Mouse (Mus musculus): Measurements from ENCODE around the gene Slc22a20.

The Slc22a20 gene

DNA sequence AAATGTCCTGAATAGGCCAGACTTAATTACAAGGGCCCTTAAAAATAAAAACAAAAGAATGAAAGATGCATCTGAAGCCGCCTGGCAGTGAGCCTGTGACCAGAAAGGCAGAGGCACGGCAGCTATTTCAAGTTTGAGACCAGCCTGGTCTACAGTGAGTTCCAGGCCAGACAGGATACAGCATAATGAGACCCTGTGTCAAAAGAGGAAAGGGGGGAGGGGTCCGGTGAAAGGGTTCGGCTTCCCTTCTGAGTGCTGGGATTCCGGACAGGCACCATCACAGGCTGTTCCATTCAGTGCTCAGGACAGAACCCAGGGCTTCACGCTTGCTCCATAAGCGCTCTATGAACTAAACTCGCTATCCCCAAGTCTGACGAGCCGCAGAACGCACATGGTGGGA, 58.9 kb downstream of the Slc22a20 start:
- DNase-seq (ENCODE audit: low read depth in 2 of 2, low spot score in 2 of 2): no peak

DNA sequence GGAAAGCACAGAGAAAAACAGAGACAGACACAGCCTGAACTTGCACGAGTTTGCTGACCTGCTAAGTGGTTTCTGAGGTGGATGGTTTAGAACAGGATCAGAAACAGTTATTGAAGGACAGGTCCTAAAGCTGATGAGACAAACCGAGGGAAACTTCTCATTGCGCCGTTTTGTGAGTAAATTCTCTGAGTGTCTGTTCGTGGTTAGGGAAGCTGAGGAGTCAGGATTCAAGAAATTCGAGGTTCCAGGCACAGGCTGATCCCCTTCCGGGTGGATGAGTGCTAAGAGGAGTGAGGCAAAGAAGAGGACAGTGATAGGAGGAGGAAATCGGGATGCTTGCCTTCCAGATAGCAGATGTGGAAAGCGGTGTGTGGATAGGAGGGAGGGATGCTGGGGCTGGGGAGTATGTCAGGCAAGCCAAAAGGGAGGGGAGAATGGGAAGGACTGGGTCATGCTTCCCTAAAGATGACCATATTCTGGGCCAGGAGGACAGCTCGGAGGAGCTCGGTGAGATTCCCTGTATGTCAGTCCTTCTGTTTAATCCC, 60.6 kb downstream of the Slc22a20 start:
- no peak for DNase-seq (ENCODE audit: low read depth in 2 of 2, low spot score in 2 of 2)

DNA sequence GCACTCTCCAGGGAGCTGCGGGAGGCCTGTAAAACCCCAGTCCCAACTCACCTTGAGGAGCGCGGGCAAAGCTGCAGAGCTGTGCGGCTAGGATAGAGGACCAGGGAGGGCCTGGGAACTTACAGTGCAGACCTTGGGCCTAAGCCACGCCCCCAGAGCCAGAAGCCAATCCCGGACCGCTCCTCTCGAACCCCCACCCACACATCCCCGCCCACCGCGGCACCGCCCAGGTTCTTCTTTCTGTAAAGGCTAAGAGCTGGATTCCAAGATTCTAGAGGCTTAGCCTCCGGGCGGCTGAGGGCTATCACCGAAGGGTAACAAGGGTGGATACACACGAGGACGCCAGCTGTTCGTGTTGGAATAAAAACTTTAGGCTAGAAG, 61.2 kb downstream of the Slc22a20 start, which contains the start of gene Cdc42ep2:
Gene Cdc42ep2, minus strand, starts transcription at position 104 of the 381 bp plus-strand sequence.
- DNase-seq (ENCODE audit: low read depth in 2 of 2, low spot score in 2 of 2): peak; percentile 73 to 87

DNA sequence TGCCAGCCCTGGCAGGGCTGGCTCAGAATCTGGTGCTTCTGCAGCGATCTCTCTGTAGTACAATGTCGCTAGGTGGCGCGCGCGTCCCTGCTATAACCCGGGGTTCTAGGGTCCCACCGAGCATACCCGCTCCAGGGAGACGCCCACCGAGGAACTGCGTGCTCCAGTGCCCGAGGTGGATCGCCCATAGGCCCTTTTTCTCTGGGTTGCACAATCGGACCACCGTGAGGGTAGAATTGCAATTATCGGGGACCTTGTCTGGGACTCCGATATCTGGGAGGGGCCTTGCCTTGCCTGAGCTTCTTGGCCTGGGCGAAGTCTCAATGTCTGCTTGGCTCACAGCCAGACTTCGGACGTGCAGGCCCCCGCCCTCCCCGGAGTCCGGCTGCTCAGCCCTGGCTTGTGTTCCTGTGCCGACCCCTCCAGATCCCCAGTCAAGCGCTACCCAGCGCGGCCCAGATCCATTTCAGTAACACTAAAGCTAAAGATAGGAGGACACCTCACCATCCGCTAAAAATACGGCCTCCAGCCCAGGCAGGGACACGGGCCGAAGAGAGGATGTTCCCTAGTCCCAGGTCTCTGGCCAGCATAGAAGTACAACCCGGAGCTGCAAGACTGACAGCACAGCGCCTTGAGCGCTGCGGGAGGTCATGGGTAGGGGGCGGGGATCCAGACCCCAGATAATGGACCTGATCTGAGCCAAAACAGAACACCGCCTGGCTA, 61.8 kb downstream of the Slc22a20 start:
- peak; percentile 69 to 85 for DNase-seq (ENCODE audit: low read depth in 2 of 2, low spot score in 2 of 2)

DNA sequence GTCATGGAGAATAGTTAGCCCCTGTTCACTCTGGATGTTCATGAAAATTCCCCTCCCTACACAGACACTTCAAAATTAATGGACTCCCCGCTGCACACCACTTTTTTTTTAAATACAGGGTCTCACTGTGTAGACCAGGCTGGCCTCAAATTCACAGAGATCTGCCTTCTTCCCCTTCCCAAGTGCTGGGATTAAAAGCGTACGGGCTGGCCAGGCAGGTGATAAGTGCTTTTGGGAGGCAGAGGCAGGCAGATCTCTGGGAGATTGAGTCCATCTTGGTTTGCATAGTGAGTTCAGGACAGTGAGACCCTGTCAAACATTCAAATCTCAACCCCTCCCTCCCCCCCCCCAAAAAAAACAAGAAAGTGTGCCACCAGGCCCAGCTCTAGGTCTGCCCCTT, 63.0 kb downstream of the Slc22a20 start:
- DNase-seq (ENCODE audit: low read depth in 2 of 2, low spot score in 2 of 2): no peak

DNA sequence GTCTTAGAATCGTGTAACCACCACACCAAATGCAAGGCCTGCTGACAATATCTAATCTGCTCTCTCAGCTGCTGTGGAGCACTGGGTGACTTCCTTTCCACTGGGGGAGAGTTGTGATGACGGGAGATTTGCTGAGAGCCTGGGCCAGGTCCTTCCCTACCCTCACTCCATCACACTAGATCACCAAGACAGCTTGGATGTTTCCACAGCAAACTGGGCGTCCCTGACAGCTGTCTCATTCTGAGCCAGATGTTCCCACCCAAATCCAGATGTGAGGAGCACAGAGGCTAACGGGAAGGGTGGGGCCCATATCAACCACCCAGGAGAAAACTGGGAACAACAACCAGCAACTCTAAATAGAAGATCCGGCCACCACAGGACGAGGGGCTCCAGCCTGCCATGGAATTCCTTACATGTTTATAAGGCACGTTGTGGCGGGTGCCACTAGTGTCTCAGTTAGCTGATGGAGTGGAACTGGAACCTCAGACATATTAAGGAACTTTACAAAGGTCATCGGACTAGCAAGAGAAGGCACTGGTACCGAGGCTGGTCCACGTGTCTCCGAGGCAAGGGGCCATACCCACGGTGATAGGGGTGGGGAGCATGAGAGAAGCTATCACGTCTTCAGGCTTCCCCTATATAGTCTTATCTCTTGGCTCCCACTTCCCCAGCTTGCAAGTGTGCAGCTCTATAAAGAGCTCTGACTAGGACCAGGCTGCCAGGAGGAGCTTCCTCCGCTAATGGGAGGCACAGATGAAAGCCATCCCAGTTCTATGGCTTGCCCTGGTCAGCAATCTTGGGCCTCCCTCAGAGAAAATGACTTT, 63.6 kb downstream of the Slc22a20 start:
- DNase-seq (ENCODE audit: low read depth in 2 of 2, low spot score in 2 of 2): no peak

DNA sequence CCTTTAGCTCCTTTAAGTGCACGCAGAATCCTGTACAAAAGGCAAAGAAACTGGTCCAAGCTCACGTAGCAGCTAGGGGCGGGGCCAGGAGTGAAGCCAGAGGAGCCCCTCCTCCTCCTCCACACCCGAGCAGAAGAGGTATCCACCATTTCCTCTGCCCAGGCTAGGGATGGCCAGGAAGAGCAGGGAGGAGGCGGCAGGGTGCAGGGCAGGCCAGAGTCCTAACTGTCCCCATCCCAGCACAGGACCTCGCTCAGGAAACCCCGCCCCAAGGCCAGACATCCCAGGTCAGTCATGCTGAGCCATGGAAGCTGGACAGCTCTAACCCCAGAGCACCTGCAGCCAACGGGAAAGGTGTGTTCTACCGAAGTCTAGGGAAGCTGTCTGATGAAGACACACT, 64.2 kb downstream of the Slc22a20 start:
- no peak for DNase-seq (ENCODE audit: low read depth in 2 of 2, low spot score in 2 of 2)
